Mouse (Mus musculus): ENCODE results near the gene Wdr1.

Gene Wdr1

DNA sequence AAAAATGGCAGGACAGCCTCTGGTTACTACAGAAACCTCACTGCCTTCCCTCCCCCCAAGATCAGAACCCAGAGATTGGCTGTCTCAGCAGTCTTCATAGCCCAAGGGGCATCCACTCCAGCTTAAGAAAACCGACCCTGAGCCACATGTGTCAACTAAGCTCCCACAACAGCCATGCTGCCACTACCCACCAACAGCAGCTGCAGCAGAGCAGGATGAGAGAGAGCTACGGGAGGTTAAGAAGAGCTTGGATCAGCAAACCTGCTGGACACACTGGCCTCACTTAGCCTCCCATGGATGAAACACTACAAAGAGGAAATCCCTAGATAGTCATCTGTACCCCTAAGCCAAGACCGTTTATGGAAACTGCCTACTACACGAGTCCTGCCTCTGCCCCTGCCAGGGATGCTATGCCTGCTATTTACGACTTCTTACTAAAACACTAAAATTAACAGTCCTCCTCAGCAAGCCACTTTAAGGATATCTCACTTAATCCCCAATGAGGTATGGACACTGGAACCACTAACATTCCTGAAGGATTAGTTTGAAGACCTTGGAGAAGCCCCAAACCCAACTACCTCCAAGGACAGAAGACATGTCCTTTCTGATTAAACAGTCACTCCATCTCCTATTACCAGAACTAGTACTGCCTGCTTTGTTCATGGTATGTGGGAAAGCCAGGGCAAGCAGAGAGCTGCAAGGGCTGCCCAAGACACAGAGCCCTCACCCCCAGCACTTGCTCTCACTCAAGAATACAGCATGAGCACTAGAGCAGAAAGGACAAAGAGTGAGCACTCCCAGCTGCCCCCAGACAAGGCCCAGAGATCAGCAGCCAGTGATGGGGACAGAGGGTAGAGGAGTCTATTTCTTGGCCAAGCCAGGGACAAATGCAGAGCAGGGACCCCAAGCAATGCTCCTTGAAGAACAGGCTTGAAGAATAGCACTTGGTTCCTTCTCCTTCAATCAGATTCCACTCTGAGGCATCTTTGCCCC, 18.3 kb downstream of the Wdr1 start:
- no peak for DNase-seq (ENCODE audit: low spot score in 2 of 2)

DNA sequence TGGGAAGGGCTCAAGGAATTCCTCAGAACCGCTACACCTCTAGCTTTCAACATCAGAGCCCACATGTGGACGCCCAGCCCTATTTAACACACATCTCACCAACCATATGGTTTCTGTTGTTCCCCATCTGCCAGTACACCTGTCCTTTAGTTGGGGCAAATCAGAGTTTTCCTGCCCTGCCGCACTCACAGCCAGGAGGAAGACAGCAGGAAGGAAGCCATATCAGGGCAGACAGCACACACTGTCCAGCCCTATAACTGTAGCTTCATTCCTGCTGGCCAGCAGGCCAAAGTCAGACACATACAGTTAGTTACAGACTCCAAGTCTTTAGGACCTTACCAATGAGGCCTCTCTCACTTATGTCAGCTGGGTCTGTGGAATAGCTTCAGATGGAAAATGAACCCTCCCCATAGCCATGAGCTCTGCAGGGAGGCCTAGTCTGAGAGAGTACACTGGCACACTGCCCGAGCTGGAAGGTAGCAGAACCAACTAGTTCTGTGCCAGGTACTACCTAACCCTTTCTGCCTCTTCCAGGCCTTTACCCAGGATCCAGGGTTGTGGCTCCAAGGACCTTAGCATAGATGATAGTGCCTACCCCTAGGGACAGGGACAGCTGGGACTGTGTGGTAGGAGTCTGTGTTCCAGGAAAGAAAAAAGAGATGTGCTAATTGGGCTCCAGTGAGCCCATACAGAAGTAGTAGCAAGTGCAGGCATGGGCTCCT, 19.4 kb downstream of the Wdr1 start:
- DNase-seq (ENCODE audit: low spot score in 2 of 2) = no peak

DNA sequence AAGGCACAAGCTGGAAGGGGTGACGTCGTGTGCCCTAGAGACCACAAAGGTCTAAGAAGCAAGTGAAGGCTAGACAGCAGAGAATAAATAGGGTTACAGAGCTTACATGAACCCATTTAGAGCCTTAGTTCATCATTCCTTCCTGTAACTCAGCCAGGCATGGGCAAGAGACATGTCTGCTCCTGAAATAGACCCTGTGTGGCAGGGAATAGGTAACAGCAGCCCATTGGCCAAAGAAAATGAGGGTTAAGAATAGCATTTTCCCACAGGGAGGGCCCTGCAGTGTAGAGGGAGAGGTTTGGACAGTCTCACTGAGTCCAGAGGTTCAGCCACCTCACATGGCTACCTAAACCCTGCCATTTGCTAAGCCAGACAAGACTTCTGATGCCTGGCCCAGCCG, 21.3 kb downstream of the Wdr1 start:
- DNase-seq (ENCODE audit: low spot score in 2 of 2) = no peak

DNA sequence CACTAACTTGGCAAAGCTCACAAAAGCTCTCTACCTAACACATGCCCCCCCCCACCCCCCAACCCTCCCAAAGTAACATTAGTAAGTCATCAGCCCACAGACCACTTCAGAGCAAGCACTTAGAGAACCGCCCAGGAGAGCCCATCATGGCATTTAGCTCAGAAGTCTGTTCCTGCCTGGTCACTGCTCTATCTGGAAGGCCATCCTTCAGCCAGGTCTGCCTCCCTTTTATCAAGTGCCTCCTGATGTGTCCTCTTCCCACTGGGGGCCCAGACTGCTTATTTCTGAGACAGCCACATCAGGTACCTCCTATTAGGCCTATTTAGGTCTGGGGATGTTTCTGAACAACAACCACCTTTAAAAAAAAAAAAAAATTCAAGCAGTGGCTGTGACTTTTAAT, 22.1 kb downstream of the Wdr1 start:
- DNase-seq (ENCODE audit: low spot score in 2 of 2) = no peak

DNA sequence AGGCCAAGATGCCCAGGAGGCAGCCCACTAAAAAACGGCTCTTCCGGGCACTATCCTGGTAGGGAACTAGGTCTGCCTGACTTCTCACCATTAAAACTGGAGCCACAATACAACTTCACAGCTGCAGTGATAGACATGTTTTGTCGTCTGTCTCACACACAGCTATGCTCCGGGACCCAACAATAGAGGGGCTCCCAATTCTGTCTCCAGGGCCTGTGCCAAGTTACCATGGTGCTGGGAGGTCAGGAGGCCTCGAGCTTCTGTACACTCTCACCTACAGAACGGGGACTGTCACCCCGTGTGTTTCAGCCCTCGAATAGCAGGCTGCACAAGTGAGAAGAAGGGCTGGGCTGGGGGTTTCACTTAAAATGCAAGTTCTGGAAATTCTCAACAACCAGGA, 24.5 kb downstream of the Wdr1 start:
- no peak for DNase-seq (ENCODE audit: low spot score in 2 of 2)

GRCm38 (mm10) chr5:38537845-38538244, 25.2 kb downstream of the Wdr1 start:
- DNase-seq (ENCODE audit: low spot score in 2 of 2) = no peak

DNA sequence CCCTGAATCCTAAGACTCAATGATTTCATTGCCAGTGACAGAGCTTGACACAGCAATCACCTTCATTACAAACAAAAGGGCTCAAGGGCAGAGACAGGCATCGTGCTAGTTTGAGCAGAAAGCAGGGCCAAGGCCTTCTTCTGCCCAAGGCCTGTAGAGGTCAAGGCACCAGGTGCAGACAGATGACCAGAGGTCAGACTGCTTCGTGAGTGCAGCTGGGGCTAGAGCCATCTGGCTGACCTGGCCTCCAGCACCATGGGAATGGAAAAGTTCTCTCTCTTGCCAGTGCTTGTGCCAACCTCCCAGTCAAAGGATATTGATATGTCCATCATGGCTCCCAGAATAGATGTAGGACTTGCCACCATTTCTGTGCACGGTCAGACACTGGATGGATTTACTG, 26.2 kb downstream of the Wdr1 start:
- DNase-seq (ENCODE audit: low spot score in 2 of 2) = no peak

DNA sequence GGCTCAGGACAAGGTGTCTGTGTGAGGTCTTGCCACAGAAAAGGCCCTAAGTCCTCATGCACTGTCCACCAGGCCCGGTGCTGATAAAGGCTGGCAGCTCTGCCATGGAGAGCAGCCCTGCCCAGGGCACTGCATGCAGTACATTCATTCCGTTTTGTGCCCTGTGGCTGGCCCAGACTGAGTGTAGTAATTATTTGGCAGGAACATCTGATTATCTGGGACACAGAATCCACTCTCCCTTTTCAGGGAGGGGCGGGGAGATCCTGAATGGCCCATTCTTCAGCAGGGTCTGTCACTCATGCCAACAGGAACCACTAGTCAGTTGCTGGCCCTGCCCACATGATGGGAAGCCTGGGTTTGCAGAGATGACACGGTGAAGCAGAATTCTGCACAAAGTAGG, 30.9 kb downstream of the Wdr1 start:
- DNase-seq (ENCODE audit: low spot score in 2 of 2) = peak; percentile 31 to 57

DNA sequence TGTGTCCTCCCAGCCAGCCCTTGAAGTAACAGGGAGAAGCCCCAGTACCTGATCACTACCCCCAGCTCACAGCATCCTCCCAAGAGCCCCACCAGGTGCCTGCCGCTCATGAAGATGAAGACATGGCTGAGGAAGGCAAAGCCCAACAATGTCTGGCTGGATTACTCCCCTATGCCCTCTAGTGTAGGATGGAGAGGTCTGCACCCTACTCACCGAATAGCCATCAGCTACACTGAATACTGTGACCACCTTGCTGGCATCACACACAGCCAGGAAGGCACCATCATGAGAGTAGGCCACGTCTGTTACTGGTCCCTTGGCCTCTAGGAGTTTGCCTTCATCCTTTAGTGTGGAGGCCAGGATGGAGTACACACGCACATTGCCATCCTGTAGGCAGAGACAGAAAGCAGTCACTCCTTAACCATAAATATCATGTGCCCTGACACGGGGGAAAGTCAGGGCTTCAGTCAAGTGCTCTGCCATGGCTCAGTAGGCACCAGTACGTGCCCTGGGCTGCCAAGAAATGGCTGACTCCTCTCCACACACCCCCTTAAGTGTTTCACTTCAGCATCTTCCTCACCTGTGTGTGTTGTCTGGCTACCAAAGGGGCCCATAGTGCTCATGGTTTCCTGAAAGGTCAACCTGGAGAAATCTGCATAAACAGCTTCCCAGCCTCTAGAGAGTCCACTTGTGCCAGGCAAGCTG, 33.1 kb downstream of the Wdr1 start:
- no peak for DNase-seq (ENCODE audit: low spot score in 2 of 2)

DNA sequence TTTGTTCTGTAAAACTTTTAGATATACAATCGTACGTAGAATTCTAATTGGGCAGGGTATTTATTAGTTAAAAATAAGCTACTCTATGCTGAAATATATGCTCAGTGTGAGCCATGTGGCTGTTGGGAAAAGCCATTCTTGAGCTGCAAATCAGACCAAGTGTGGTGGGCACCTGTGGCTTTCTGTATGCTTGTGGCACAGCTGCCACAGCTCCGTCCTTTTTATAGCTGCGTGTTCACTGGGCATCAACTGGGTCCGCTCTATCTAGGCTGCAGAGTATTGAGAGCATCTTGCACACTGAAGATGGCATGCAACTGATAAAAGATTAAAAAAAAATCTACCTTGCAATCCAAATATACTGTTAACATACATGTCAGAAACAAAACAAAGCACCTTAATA, 40.0 kb downstream of the Wdr1 start:
- DNase-seq (ENCODE audit: low spot score in 2 of 2) = no peak

GRCm38 (mm10) chr5:38520838-38521237, 42.2 kb downstream of the Wdr1 start:
- DNase-seq (ENCODE audit: low spot score in 2 of 2) = no peak

DNA sequence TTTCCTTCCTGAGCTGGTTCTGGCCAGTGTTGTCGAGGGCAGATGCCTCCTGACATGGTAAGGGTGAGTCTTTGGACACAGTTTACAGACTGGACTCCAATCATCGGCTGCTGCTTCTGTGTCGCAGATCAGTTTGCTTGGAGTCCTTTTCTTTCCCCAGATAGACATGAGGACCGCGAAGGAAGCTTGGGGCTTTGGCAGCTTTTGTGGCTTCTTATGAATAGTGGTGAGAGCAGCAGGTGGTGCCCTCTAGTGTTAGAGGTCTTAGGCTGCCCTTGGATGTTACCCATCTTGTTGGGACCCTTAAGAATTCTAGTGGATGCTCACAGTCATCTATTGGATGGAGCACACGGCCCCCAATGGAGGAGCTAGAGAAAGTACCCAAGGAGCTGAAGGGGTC, 46.8 kb downstream of the Wdr1 start:
- peak; percentile 24 to 56 for DNase-seq (ENCODE audit: low spot score in 2 of 2)

- no peak for DNase-seq (ENCODE audit: low spot score in 2 of 2)
Observed at GRCm38 (mm10) chr5:38512991-38513390, 50.0 kb downstream of the Wdr1 start.

- DNase-seq (ENCODE audit: low spot score in 2 of 2) = no peak
Observed at GRCm38 (mm10) chr5:38509568-38509967, 53.5 kb downstream of the Wdr1 start.

GRCm38 (mm10) chr5:38505435-38505765, 57.6 kb downstream of the Wdr1 start:
- no peak for DNase-seq (ENCODE audit: low spot score in 2 of 2)

DNA sequence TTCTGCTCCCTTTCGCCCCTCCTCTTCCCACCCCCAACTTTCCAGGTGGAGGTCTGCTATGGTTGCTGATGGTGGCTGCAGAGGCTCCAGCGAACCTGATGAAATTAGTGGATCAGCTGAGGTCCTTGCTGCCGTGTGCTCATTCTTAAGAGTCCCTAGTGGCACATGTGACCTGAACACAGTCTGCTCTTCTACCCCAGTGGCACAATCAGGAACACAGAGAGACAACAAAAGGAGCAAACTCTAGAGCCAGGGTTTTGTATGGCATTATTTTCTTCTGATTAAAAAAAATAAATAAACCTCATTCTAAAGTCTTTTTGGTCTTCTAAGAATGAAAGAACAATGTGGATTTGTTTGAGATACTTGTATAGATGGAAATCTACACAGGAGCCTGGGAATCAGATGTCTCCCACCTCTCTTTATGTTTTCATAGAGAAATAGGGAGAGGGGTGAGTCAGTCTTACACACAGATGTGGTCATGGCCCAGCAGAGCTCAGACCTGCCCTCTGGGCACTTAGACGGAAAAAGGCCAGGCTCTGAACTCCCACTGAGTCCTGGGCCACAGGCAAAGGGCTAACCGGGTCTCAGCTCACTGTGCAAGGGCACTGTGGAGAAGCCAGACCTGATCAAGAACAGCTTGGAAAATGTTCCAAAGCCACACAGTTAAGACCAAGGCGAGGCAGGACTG, 58.1 kb downstream of the Wdr1 start:
- no peak for DNase-seq (ENCODE audit: low spot score in 2 of 2)

DNA sequence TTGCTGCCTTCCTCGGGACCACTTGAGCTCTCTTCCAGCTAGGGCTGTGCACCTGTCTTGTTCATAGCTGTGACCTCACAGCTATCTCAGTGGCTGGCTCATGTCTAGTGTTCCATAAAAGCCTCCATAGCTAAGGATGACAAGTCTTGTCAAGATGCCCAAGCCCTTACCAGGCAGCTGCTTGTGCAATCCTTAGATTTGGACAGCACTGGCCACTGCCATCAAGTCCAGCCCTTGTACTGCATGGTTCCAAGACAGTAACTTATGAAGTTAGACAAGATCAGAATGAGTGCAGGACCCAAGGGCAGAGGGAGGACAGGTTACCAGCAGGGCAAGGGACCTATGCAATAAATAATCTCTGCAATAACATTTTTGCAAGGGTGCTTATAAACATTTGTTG, 58.9 kb downstream of the Wdr1 start:
- DNase-seq (ENCODE audit: low spot score in 2 of 2) = no peak

GRCm38 (mm10) chr5:38502992-38503391, 60.0 kb downstream of the Wdr1 start, which contains the start of gene Slc2a9:
Gene Slc2a9, minus strand, starts transcription at chr5:38503143.
- no peak for DNase-seq (ENCODE audit: low spot score in 2 of 2)

DNA sequence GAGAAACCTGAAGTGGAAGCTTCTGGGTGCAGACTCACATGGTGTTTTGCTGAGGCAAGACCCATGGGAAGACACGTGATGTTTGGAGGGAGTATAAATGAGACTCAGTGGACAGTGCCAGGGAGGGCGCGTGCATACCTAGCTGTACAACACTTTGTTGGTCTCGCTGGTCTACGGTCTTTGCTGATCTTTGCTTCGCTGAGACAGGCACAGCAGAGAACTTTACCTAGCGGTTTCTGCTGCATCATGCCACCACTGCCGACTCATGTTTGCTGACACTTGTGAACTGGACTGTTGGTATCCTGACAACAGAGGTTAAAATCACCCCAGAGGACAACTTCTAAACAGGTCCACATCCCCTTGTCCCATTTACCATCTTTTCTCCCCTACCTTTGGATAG, 63.0 kb downstream of the Wdr1 start:
- no peak for DNase-seq (ENCODE audit: low spot score in 2 of 2)

DNA sequence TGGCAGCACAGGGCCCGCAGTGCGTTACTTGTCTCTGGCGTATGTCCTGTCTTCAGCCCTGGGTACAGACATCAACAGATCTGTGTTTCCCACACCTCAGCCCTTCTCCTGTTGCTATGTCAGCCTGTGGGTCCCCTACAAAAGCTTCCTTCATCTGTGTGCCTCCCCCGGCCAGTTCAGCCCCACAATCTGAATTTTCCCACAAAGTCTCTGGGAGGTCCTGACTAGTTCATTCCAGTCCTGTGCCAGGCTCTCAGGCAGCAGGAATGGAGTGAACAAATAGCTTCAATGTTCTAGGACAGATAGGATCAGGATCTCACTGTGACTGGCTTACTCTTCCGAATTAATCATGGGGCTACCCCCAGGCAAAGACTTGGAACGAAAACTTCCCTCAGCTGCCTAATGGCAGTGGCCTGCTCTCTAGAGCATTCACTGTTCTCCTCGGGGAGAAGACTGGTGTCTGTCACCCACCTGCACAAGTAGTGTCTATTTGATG, 63.7 kb downstream of the Wdr1 start:
- no peak for DNase-seq (ENCODE audit: low spot score in 2 of 2)

- no peak for DNase-seq (ENCODE audit: low spot score in 2 of 2)
Observed at GRCm38 (mm10) chr5:38498479-38498878, 64.5 kb downstream of the Wdr1 start.

Measured in right cerebral cortex, adult 2 months (tissue).